Mouse (Mus musculus) erythroblast, adult 5-6 weeks (primary cell): ENCODE results near the gene Iqgap1. TPM values are rescaled to one million over a fixed set of nuclear protein-coding genes. Genes with fewer than 3 reads are reported as not detected.
"Not testable (repeated sequence)": the region's sequence is repeated elsewhere in the genome, so short reads cannot be mapped to it uniquely, and the experiment has no call there.

Source experiments
- ATAC-seq: replicated peaks from 2 replicates; pipeline ENCODE4 v1.8.0; 2016; ENCODE audit warnings: moderate number of reproducible peaks, mild to moderate bottlenecking, moderate TSS enrichment, inconsistent platforms; ENCODE audit not compliant: poor library complexity, low FRiP score, severe bottlenecking
- total RNA-seq, 2 experiments: library from RNA; stranded (forward) in 1 of 2; stranded (reverse) in 1 of 2; fragments of 150-400 nt in 1 of 2; fragments of 200-764, 138-1000 nt in 1 of 2; gene quantifications; 2 replicates each; pipeline versions ENCODE4 v1.2.3 to v1.2.4; 2015 to 2017; ENCODE audit warnings: low replicate concordance in 2 of 2

Gene Iqgap1
- total RNA-seq, 2 experiments from 2014 or later, result 38.6 to 71.3 TPM

- ATAC-seq, result no peak
Observed at GRCm38 (mm10) chr7:80844691-80845090, 18.9 kb upstream of the Iqgap1 start.

DNA sequence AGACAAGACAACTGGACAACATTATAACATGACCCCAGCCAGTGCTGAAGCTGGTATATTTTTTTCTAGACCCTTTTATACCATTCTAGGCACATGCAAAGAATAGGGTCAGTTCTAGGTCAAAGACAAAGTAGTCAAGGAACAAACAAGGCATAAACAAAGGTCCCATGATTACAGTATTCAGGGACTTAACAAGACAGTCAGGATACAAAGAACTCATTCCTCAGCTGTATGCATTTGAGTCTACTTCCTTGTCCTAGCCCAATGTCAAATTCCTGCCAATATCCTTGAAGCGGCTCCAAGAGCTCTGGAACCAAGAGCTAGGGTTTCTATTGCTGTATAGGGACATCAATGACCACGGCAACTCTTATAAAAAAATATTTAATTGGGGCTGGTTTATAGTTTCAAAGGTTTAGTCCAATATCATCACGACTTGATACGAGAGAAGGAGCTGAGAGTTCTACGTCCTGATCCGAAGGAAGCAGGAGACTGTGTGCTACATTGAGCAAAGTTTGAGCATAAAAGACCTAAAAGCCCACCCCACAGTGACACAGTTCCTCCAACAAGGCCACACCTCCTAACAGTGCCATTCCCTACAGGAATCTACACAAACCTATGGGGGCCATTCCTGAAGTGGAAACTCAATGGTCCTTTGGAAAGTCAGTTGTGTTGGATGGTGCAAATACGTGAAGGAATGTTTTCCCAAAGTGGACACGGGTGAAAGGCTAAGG lies 18.3 kb upstream of the Iqgap1 start:
- no peak for ATAC-seq

- ATAC-seq, result no peak
Observed at GRCm38 (mm10) chr7:80843176-80843575, 17.4 kb upstream of the Iqgap1 start.

- no peak for ATAC-seq
Observed at GRCm38 (mm10) chr7:80842132-80842531, 16.4 kb upstream of the Iqgap1 start.

- no peak for ATAC-seq
Observed at GRCm38 (mm10) chr7:80840937-80841336, 15.2 kb upstream of the Iqgap1 start.

DNA sequence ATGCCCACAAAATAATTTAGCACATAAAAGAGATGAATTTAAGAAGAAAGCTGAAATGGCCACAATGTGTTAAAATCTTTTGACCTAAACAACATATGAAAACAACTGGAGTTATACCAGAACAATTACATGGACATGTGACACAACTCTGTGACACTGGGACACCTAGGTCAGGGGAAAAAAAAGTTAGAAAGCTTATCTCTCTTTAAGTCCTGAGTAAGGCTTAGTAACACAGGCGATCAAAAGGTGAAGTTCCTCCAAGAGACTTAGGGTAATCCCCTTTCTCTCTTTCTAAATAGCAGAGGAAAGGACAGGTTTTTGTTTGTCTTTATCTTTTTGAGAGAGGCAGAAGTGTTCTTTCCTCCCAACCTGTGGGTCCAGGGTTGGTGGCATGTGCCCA lies 14.5 kb upstream of the Iqgap1 start:
- ATAC-seq, result no peak

DNA sequence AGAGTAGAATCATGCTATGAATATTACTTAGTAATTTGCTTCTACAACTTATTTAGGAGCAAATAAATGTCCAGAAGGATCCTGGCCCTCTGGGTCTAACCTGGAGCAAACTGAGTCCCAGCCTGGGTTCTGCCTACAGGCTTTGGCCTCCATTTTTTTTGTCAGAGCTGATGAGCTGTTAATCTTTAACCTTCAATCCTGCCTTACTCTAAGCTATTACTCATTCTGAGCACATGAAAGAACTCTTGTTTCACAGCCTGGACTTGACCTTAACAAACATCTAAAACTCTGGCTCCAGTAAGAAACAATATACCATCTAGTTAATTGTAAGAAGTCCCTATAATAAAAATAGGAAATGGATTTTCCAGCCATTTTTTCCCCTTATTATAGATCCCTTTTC lies 14.0 kb upstream of the Iqgap1 start:
- ATAC-seq, result no peak

GRCm38 (mm10) chr7:80838247-80838646 lies 12.5 kb upstream of the Iqgap1 start:
- no peak for ATAC-seq

DNA sequence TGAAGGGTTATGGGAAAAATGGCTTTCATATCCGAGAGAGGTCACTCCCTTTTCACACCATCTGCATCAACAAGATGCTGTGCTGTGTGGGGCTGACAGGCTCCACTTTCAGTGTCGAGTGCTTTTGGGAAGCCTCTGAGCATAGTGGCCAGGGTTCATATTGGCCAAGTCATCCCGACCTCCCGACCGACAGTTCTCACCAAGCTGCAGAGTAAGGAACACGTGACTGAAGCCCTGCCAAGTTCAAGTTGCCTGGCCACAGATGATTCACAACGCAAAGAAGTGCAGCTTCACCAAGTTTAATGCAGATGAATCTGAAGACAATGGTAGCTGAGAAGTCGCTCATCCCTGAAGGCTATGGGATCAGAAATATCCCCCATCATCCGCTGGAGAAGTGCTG lies 12.0 kb upstream of the Iqgap1 start:
- no peak for ATAC-seq

GRCm38 (mm10) chr7:80835984-80836652 lies 10.3 kb upstream of the Iqgap1 start:
- no peak for ATAC-seq

DNA sequence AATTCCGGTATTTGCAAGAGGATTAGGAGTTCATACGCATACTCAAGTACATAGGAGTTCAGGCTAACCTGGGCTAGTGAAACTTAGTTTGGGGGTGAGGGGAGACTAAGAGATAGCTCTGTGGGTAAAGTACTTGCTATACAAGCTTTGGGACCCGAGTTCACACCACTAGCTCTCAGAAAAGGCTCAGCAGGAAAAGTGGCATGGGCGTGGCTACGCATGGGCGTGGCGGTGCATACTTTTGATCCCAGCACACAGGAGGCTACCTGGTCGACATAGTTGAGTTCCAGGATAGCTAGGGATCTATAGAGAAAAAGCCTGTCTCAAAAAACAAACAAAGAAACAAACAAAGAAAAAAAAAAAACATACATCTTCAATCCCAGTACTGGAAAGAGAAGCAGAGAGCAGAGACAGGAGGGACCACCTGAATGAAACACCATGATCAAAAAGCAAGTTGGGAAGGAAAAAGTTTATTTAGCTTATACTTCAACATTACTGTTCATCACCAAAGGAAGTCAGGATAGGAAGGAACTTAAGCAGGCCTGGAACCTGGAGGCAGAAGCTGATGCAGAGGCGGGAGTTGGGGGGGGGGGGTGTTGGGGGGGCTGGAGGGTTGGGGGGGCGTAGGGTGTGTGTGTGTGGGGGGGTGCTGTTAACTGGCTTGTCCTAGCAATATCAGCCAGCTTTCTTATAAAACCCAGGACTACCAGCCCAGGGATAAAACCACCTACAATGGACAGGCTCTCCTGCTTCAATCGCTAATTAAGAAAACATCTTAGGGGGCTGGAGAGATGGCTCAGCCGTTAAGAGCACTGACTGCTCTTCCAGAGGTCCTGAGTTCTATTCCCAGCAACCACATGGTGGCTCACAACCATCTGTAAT lies 8.1 kb upstream of the Iqgap1 start:
- ATAC-seq, result no peak

DNA sequence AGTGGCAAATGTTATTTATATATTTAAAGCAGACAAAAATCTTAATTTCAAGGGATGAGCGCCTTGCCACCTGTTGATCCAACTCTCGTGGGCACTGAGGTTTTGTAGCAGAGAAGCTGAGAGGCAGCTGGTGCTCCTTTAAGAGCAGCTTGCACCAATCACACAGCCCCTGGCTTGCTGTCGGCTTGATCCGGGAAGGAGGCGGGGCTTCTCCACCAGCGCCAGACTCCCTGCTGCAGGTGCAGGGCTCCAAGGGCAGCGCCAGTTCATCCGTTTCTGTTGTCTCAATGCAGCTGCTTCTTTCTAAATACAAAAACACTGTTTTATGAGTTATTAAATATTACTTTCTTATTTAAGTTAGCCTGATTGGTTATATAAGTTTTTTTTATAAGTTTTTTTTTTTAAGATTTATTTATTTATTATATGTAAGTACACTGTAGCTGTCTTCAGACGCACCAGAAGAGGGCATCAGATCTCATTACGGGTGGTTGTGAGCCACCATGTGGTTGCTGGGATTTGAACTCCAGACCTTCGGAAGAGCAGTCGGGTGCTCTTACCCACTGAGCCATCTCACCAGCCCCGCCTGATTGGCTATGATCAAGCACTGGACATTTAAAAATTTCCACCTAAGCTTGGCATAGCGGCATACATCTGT lies 7.3 kb upstream of the Iqgap1 start:
- ATAC-seq, result not testable (repeated sequence)

DNA sequence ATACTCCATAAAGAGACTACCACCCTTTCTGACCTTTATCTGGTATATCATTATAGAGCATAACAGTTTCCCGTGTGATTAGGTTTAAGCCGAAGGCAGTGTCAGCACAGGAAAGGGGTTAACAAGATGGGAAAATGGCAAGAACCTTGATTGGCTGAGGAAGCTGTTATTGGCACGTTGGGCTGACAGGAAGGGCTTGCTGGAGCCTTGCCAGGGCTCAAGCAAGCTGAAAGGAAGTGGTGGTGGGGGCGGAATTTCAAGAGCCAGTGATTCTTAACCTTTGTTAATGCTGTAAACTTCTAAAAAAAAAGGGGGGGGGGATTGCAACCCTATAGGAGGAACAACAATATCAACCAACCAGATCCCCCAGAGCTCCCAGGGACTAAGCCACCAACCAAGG lies 6.4 kb upstream of the Iqgap1 start:
- no peak for ATAC-seq

DNA sequence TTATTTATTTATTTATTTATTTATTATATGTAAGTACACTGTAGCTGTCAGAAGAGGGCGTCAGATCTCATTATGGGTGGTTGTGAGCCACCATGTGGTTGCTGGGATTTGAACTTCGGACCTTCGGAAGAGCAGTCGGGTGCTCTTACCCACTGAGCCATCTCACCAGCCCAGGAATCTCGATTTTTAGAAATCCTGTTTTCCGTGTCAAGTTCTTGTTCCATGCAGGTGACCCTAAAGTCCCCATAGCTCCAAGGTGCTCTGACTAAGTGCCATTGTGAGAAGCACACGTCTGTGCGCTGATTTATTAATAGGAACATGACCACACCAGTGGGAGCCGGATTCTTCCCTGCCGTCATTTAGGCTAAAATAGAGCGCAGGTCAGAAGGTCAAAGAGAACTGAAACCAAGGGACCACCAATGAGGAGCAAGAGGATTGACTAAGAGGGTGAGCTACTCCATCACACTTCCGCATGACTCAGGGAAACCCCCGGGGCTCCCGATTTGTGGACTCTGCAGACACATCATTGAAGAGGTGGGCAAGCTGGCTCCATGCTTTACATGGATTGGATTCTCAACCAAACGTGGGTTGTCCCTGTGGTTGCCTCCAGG lies 4.5 kb upstream of the Iqgap1 start:
- ATAC-seq, result no peak

GRCm38 (mm10) chr7:80828146-80828860 lies 2.5 kb upstream of the Iqgap1 start:
- ATAC-seq, result no peak

- no peak for ATAC-seq
Observed at GRCm38 (mm10) chr7:80823875-80824682, 1.7 kb downstream of the Iqgap1 start.

GRCm38 (mm10) chr7:80823267-80823666 lies 2.5 kb downstream of the Iqgap1 start:
- ATAC-seq, result no peak

GRCm38 (mm10) chr7:80820838-80821237 lies 4.9 kb downstream of the Iqgap1 start:
- ATAC-seq, result no peak
